Mouse (Mus musculus) liver, embryonic 13.5 days (tissue): Measurements from ENCODE around the gene Smco1. TPM values are rescaled to one million over a fixed set of nuclear protein-coding genes. Genes with fewer than 3 reads are reported as not detected.
"Not testable (repeated sequence)": the region's sequence is repeated elsewhere in the genome, so short reads cannot be mapped to it uniquely, and the experiment has no call there.

Source experiments
- ATAC-seq: fragments of 200-750 bp; cut with Nextera tagmentation; 2 replicates; pipeline ENCODE4 v1.8.0; 2017; ENCODE audit warnings: low read depth, mild to moderate bottlenecking, moderate number of reproducible peaks, moderate library complexity
- DNase-seq: peaks from one replicate; pipeline ENCODE4 v3.0.0; 2022
- H3K27ac ChIP-seq: fragments of 300-500 bp; sonication (generic); 2 replicates; pipeline ENCODE4 v1.5.1; 2015; ENCODE audit warnings: moderate library complexity, mild to moderate bottlenecking, inconsistent platforms
- H3K27me3 ChIP-seq: fragments of 300-500 bp; sonication (generic); 2 replicates; pipeline ENCODE4 v1.6.1; 2015; ENCODE audit warnings: mild to moderate bottlenecking, inconsistent platforms
- H3K36me3 ChIP-seq: fragments of 300-500 bp; sonication (generic); 2 replicates; pipeline ENCODE4 v1.6.1; 2015; ENCODE audit warnings: mild to moderate bottlenecking, inconsistent platforms
- H3K4me1 ChIP-seq: fragments of 300-500 bp; sonication (generic); replicated peaks from 2 replicates; pipeline ENCODE4 v1.6.1; 2015; ENCODE audit warnings: inconsistent platforms
- H3K4me2 ChIP-seq: fragments of 300-500 bp; sonication (generic); 2 replicates; pipeline ENCODE4 v1.6.1; 2015; ENCODE audit warnings: inconsistent platforms, mild to moderate bottlenecking, moderate library complexity
- H3K4me3 ChIP-seq: fragments of 300-500 bp; sonication (generic); replicated peaks from 2 replicates; pipeline ENCODE4 v1.5.1; 2015; ENCODE audit warnings: mild to moderate bottlenecking, inconsistent platforms
- H3K9ac ChIP-seq: fragments of 300-500 bp; sonication (generic); 2 replicates; pipeline ENCODE4 v1.6.1; 2015; ENCODE audit warnings: mild to moderate bottlenecking, inconsistent platforms
- H3K9me3 ChIP-seq: fragments of 300-500 bp; sonication (generic); replicated peaks from 2 replicates; pipeline ENCODE4 v1.6.1; 2016; ENCODE audit warnings: inconsistent platforms
- WGBS: fragments of 180-500 bp; shearing (Covaris S2); methylation state at CpG from one replicate; pipeline ENCODE4 v1.1.7; 2015; ENCODE audit not compliant: insufficient replicate concordance; 5-methylcytosine and 5-hydroxymethylcytosine counted together
- polyA plus RNA-seq: library from polyadenylated mRNA; unstranded; fragments of >200 nt; fragmentation: Nextera tagmentation; extraction: Ambion mirVana; gene quantifications from 2 replicates; pipeline ENCODE4 v1.2.1, GENCODE M21; 2015

Smco1 gene
- polyA plus RNA-seq, 1 experiment from 2014 or later = not detected

GRCm38 (mm10) chr16:32275041-32275440 is 3.8 kb downstream of the Smco1 start:
- ATAC-seq (no peak), DNase-seq (no peak)
- Histone ChIP-seq H3K4me2 (no peak overlapping the region), H3K27ac (no peak overlapping the region), H3K9me3 (0 out of 2 replicates have a peak, but pooled peaks cover under 1% of the 10 kb centered on the region), H3K36me3 (peaks cover 5% of the 10 kb centered on the region), H3K27me3 (no peaks in the 10 kb centered on the region), H3K4me1 (peaks cover 24% of the 10 kb centered on the region), H3K9ac (no peak overlapping the region), H3K4me3 (no peak overlapping the region)
- 67% methylated on average over 6 of the region's 6 CpGs for WGBS

DNA sequence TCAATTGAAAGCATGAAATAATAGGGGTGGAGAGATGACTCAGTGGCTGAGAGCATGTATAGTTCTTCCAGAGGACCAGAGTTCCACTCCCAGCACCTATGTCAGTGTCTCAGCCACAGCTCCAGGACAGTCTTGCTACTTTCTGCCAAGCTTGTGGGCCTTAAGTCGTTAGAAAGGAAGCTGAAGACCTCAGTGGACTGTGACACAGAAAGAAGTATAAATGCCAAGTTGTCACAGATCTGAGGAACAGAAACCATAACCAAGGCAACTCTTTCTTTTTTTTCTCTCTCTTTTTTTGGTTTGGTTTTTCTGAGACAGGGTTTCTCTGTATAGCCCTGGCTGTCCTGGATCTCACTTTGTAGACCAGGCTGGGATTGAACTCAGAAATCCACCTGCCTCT is 4.6 kb downstream of the Smco1 start:
- WGBS = 49% methylated on average over 1 of the region's 1 CpGs
- no peak overlapping the region for H3K27ac ChIP-seq
- H3K27me3 ChIP-seq = no peaks in the 10 kb centered on the region
- H3K4me2 ChIP-seq = no peak overlapping the region
- H3K4me3 ChIP-seq = no peak overlapping the region
- ATAC-seq (no peak), DNase-seq (no peak)
- H3K9ac ChIP-seq = no peak overlapping the region
- H3K36me3 ChIP-seq = peaks cover 12% of the 10 kb centered on the region
- peaks cover 3% of the 10 kb centered on the region; the same call in 1 of the 2 replicates for H3K9me3 ChIP-seq
- peaks cover 32% of the 10 kb centered on the region for H3K4me1 ChIP-seq

GRCm38 (mm10) chr16:32277308-32278256 is 6.3 kb downstream of the Smco1 start, which contains the start of gene Rnf168:
Gene Rnf168, plus strand, starts transcription at chr16:32277459.
- peaks cover 19% of the 10 kb centered on the region for H3K36me3 ChIP-seq
- WGBS = under 1% methylated on average over 75 of the region's 75 CpGs
- DNase-seq (peak; percentile 88), ATAC-seq (peak; percentile 94)
- H3K9ac ChIP-seq = peak within 1 kb of the TSS; percentile 89
- H3K27ac ChIP-seq = peak within 1 kb of the TSS; percentile 96
- peak within 1 kb of the TSS; percentile 77 for H3K4me3 ChIP-seq
- H3K27me3 ChIP-seq = no peaks in the 10 kb centered on the region
- peak within 1 kb of the TSS; percentile 83 for H3K4me2 ChIP-seq
- H3K9me3 ChIP-seq = peaks cover 3% of the 10 kb centered on the region; the same call in 1 of the 2 replicates
- peaks cover 43% of the 10 kb centered on the region for H3K4me1 ChIP-seq

GRCm38 (mm10) chr16:32278396-32278795 is 7.1 kb downstream of the Smco1 start:
- H3K4me1 ChIP-seq = peaks cover 48% of the 10 kb centered on the region
- no peaks in the 10 kb centered on the region for H3K27me3 ChIP-seq
- 20% methylated on average over 7 of the region's 7 CpGs for WGBS
- peaks cover 3% of the 10 kb centered on the region; the same call in 1 of the 2 replicates for H3K9me3 ChIP-seq
- DNase-seq (peak; percentile 4), ATAC-seq (no peak)
- peaks cover 27% of the 10 kb centered on the region for H3K36me3 ChIP-seq
- peak overlapping the region; percentile 89 for H3K9ac ChIP-seq
- peak overlapping the region; percentile 83 for H3K4me2 ChIP-seq
- peak overlapping the region; percentile 96 for H3K27ac ChIP-seq
- peak overlapping the region; percentile 77 for H3K4me3 ChIP-seq

DNA sequence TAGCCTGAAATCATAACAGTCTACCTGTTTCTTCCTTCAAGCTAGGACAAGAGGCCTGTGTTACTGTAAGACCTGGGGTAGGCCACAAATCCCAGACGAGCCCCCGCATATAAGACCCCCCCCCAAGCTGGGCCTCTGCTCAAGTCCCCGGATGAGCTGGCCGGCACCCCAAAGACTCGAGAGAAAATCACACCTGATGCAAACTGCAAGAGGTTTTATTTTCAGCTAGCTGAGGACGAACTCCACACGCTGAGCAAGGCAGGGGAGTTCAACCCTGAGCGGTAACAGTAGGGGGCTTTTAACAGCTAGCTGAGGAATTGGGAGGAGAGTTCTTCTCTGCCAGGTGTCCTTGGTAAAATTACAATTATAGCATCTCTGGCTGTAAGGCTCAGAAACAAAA is 8.9 kb downstream of the Smco1 start:
- ATAC-seq (no peak), DNase-seq (no peak)
- peaks cover 45% of the 10 kb centered on the region for H3K36me3 ChIP-seq
- peak overlapping the region; percentile 37; the same call in 1 of the 2 replicates for H3K9ac ChIP-seq
- 91% methylated on average over 8 of the region's 8 CpGs for WGBS
- H3K4me3 ChIP-seq = peak overlapping the region; percentile 77
- peaks cover 3% of the 10 kb centered on the region; the same call in 1 of the 2 replicates for H3K9me3 ChIP-seq
- H3K4me1 ChIP-seq = peaks cover 54% of the 10 kb centered on the region
- peak overlapping the region; percentile 83 for H3K4me2 ChIP-seq
- H3K27ac ChIP-seq = no peak overlapping the region
- no peaks in the 10 kb centered on the region for H3K27me3 ChIP-seq

DNA sequence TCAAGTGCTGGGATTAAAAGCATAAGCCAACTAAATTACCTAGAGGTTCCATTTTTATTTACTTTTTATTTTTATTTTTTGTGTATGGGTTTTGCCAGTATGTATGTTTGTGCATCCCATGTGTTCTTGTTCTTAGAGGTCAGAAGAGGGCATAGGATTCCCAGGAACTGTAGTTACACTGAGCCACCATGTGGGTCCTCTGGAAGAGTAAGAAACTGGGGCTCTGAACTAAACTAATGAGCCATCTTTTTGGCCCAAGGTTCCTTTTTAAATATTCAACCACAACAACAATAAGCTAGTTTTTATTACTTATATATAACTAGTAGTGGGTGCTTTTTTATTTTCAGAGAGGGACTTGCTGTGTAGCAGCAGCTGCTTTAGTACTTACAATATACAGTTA is 11.3 kb downstream of the Smco1 start:
- ATAC-seq (no peak), DNase-seq (no peak)
- H3K4me3 ChIP-seq = no peak overlapping the region
- H3K27ac ChIP-seq = no peak overlapping the region
- H3K27me3 ChIP-seq = no peaks in the 10 kb centered on the region
- H3K36me3 ChIP-seq = peaks cover 69% of the 10 kb centered on the region
- no peak overlapping the region for H3K4me2 ChIP-seq
- peaks cover 3% of the 10 kb centered on the region; the same call in 1 of the 2 replicates for H3K9me3 ChIP-seq
- peaks cover 46% of the 10 kb centered on the region for H3K4me1 ChIP-seq
- H3K9ac ChIP-seq = no peak overlapping the region

- H3K9ac ChIP-seq = no peak overlapping the region
- H3K9me3 ChIP-seq = no peaks in the 10 kb centered on the region
- no peak for ATAC-seq
- no peaks in the 10 kb centered on the region for H3K27me3 ChIP-seq
- peaks cover 61% of the 10 kb centered on the region for H3K36me3 ChIP-seq
- H3K4me3 ChIP-seq = no peak overlapping the region
- WGBS = 83% methylated on average over 4 of the region's 4 CpGs
- H3K4me2 ChIP-seq = no peak overlapping the region
- no peaks in the 10 kb centered on the region for H3K4me1 ChIP-seq
- no peak for DNase-seq
- H3K27ac ChIP-seq = no peak overlapping the region
These were observed 20.6 kb downstream of the Smco1 start for GRCm38 (mm10) chr16:32291821-32292220.

DNA sequence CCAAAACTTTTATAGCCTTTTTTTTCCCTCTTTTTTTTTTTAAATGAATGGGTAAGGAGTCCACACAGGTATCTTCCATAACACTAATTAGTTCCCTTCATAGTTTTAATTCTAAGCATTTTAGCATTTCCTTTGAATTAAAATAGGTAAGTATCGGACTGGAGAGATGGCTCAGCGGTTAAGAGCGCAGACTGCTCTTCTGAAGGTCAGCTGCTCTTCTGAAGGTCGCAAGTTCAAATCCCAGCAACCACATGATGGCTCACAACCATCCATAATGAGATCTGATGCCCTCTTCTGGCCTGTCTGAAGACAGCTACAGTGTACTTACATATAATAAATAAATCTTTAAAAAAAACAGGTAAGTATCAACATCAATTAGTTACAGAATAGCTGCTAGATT is 28.3 kb downstream of the Smco1 start:
- not testable (repeated sequence) for DNase-seq, H3K27ac ChIP-seq, H3K27me3 ChIP-seq, H3K9ac ChIP-seq, H3K4me2 ChIP-seq, H3K4me1 ChIP-seq, H3K4me3 ChIP-seq, H3K9me3 ChIP-seq, ATAC-seq
- 94% methylated on average over 4 of the region's 4 CpGs for WGBS
- peaks cover 69% of the 10 kb centered on the region for H3K36me3 ChIP-seq

- no peak overlapping the region for H3K4me3 ChIP-seq
- 69% methylated on average over 1 of the region's 1 CpGs for WGBS
- H3K27me3 ChIP-seq = no peaks in the 10 kb centered on the region
- DNase-seq (no peak), ATAC-seq (no peak)
- peaks cover 43% of the 10 kb centered on the region for H3K36me3 ChIP-seq
- no peak overlapping the region for H3K4me2 ChIP-seq
- H3K27ac ChIP-seq = no peak overlapping the region
- no peaks in the 10 kb centered on the region for H3K9me3 ChIP-seq
- no peak overlapping the region for H3K9ac ChIP-seq
- H3K4me1 ChIP-seq = peaks cover 7% of the 10 kb centered on the region; the same call in 1 of the 2 replicates
These were observed 31.8 kb downstream of the Smco1 start for GRCm38 (mm10) chr16:32303046-32303445.

DNA sequence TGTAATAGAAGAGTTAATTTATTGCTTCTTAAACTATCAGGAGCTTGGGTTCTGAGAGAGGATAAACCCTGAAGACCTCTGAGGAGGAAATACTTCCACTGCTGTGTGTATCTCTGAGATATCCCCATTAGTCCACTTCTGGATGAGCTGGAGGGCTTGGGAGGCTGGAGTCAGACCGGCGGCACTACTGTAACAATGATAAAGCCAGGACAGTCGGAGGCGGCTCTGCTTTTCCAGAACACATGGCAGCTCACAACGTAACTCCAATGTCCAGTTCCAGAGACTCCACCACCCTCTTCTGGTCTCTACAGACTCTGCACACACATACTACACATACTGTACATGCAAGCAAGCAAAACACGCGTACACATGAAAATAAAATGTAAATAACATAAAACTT is 32.6 kb downstream of the Smco1 start:
- no peak for DNase-seq
- Histone ChIP-seq H3K9me3 (no peaks in the 10 kb centered on the region), H3K4me2 (no peak overlapping the region), H3K4me1 (peaks cover 7% of the 10 kb centered on the region; the same call in 1 of the 2 replicates), H3K27me3 (no peaks in the 10 kb centered on the region), H3K36me3 (peaks cover 35% of the 10 kb centered on the region), H3K27ac (no peak overlapping the region), H3K4me3 (no peak overlapping the region), H3K9ac (no peak overlapping the region)
- WGBS = 91% methylated on average over 7 of the region's 7 CpGs
- ATAC-seq = no peak

- Histone ChIP-seq H3K4me2 (no peak overlapping the region), H3K27me3 (no peaks in the 10 kb centered on the region), H3K36me3 (no peaks in the 10 kb centered on the region), H3K4me3 (no peak overlapping the region), H3K27ac (no peak overlapping the region), H3K9ac (no peak overlapping the region), H3K4me1 (no peaks in the 10 kb centered on the region), H3K9me3 (no peaks in the 10 kb centered on the region)
- WGBS = 69% methylated on average over 4 of the region's 4 CpGs
- DNase-seq (no peak), ATAC-seq (no peak)
These were observed 40.7 kb downstream of the Smco1 start for GRCm38 (mm10) chr16:32311970-32312369.
